Mouse (Mus musculus): ENCODE measurements at regions not wholly inside any gene's neighbourhood (a gene's known extent, or its start where the extent isn't known, plus 50 kb on each side); places are given as distances from the start of the nearest gene placed in this dataset.
A peak's percentile ranks its signal among the peaks of the same experiment; 100 is the strongest.

DNA sequence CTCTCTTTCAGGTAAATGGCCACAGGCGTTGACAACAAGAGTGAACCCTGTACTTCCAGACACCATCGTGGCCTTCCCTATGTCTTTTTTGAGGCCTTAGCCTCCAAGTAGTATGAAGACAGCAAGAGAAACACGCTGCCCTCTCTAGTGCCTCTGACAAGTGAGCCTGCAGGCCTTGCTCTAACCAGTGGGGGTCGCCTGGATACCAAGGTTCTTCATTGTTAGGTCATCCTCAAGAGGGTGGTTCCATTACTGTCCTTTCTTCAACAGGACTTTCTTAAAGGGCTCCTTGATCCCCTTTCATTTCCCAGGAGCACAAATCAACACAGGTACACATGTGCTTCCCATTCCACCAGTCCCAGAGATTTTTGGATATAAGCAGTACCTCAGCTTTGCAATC lies 688.9 kb downstream of the Basp1 start:
- no peaks in the 10 kb centered on the region for H3K27me3 ChIP-seq (replicated peaks)
- H3K36me3 ChIP-seq (replicated peaks in 1 of 2; ENCODE audit: control insufficient read depth in 1 of 2, insufficient read depth in 1 of 2, low read length in 1 of 2) = no peaks in the 10 kb centered on the region
- H3K4me1 ChIP-seq (ENCODE audit: control insufficient read depth in 1 of 2, insufficient read depth in 2 of 2) = no peaks in the 10 kb centered on the region
- H3K9me3 ChIP-seq (replicated peaks; ENCODE audit: low read length) = peaks cover 3% of the 10 kb centered on the region
- DNase-seq (ENCODE audit: extremely low read depth) = peak; percentile 54
- no peak overlapping the region for H3K4me2 ChIP-seq (ENCODE audit: insufficient read depth, low read depth, poor library complexity, severe bottlenecking)
- in situ Hi-C loops (cut with MboI; ENCODE audit: low pct_ligation_motif_present, low pct_unique_long_range_greater_than_20kb, low sequenced_read_pairs) (no loop called here), dilution Hi-C loops (cut with MboI; ENCODE audit: extremely low pct_ligation_motif_present, extremely low pct_unique_long_range_greater_than_20kb, low sequenced_read_pairs) (no loop called here)
- H3K4me3 ChIP-seq (replicated peaks in 1 of 3; ENCODE audit: low read depth in 2 of 3, low read length in 2 of 3, poor library complexity in 1 of 3) = no peak overlapping the region
- H3K27ac ChIP-seq (ENCODE audit: insufficient read depth, low read depth) = no peak overlapping the region
- no peaks in the 10 kb centered on the region for H3K79me2 ChIP-seq (replicated peaks; ENCODE audit: control insufficient read depth, extremely low read depth, insufficient read depth, poor library complexity, severe bottlenecking)
- TF ChIP-seq USF1 (IDR thresholded peaks at IDR 0.05; ENCODE audit: low read depth, low read length) (no peak), ZC3H11A (IDR thresholded peaks at IDR 0.05; ENCODE audit: low read depth, low read length) (no peak), ZNF384 (IDR thresholded peaks at IDR 0.05; ENCODE audit: low read depth, low read length) (no peak), SMC3 (IDR thresholded peaks at IDR 0.05; ENCODE audit: low read depth, low read length) (peak; percentile 5; the same call in 1 of the 2 replicates), NELFE (IDR thresholded peaks at IDR 0.05; ENCODE audit: low read depth, low read length) (no peak), CHD2 (IDR thresholded peaks at IDR 0.05; ENCODE audit: low read length) (no peak), EP300 (IDR thresholded peaks at IDR 0.05; ENCODE audit: low read length) (no peak), BHLHE40 (IDR thresholded peaks at IDR 0.05; ENCODE audit: low read depth, low read length) (no peak), CTCF (conservative IDR thresholded peaks at IDR 0.05 in 1 of 2, IDR thresholded peaks at IDR 0.05 in 1 of 2; ENCODE audit: low read depth in 2 of 2, low read length in 2 of 2) (peak; percentile 18 to 39; a peak in 3 of 4 replicates), TBP (conservative IDR thresholded peaks at IDR 0.05; ENCODE audit: low read depth, low read length) (no peak), ZKSCAN1 (IDR thresholded peaks at IDR 0.05; ENCODE audit: borderline replicate concordance, low read depth, low read length) (no peak), CHD1 (IDR thresholded peaks at IDR 0.05; ENCODE audit: low read depth, low read length) (no peak), MAZ (IDR thresholded peaks at IDR 0.05; ENCODE audit: low read depth, low read length) (no peak), MXI1 (IDR thresholded peaks at IDR 0.05; ENCODE audit: low read depth, low read length) (no peak), PAX5 (IDR thresholded peaks at IDR 0.05; ENCODE audit: low read length) (no peak), MYC (IDR thresholded peaks at IDR 0.05; ENCODE audit: low read depth, low read length) (no peak), POLR2AphosphoS2 (IDR thresholded peaks at IDR 0.05; ENCODE audit: low read depth, low read length) (no peak), UBTF (IDR thresholded peaks at IDR 0.05; ENCODE audit: low read depth, low read length) (no peak), RAD21 (IDR thresholded peaks at IDR 0.05; ENCODE audit: low read depth, low read length) (peak; percentile 38), HCFC1 (IDR thresholded peaks at IDR 0.05; ENCODE audit: low read depth, low read length) (no peak), USF2 (conservative IDR thresholded peaks at IDR 0.05; ENCODE audit: low read depth, low read length) (no peak), RCOR1 (conservative IDR thresholded peaks at IDR 0.05; ENCODE audit: low read depth, low read length) (no peak)
- no peak overlapping the region for H3K9ac ChIP-seq (ENCODE audit: insufficient read depth, low read depth)

DNA sequence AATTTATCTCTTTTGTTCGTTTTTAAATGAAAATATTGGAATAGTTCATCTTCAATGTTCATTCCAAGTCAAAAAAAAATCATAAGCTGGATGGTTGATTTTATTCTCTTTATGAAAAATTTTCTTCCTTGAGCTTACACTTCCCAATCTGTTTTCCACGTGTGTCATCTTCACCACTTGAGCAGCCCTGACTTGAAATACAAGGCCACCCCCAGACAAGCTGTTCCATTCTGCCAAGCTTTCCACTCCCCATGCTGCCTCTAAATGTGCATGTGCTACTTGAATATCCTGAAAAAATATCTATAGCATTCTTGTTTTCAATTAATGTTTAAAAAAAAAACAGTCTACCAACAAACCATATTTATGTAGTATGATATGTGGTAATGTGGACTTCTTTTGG lies 693.2 kb downstream of the Basp1 start:
- Histone ChIP-seq H3K9me3 (replicated peaks; ENCODE audit: low read length) (peaks cover 5% of the 10 kb centered on the region), H3K4me1 (ENCODE audit: control insufficient read depth in 1 of 2, insufficient read depth in 2 of 2) (no peaks in the 10 kb centered on the region), H3K27me3 (replicated peaks) (no peaks in the 10 kb centered on the region), H3K36me3 (replicated peaks in 1 of 2; ENCODE audit: control insufficient read depth in 1 of 2, insufficient read depth in 1 of 2, low read length in 1 of 2) (no peaks in the 10 kb centered on the region), H3K4me3 (replicated peaks in 1 of 3; ENCODE audit: low read depth in 2 of 3, low read length in 2 of 3, poor library complexity in 1 of 3) (no peak overlapping the region), H3K27ac (ENCODE audit: insufficient read depth, low read depth) (no peak overlapping the region), H3K9ac (ENCODE audit: insufficient read depth, low read depth) (no peak overlapping the region), H3K79me2 (replicated peaks; ENCODE audit: control insufficient read depth, extremely low read depth, insufficient read depth, poor library complexity, severe bottlenecking) (no peaks in the 10 kb centered on the region), H3K4me2 (ENCODE audit: insufficient read depth, low read depth, poor library complexity, severe bottlenecking) (no peak overlapping the region)
- dilution Hi-C loops (cut with MboI; ENCODE audit: extremely low pct_ligation_motif_present, extremely low pct_unique_long_range_greater_than_20kb, low sequenced_read_pairs) (no loop called here), in situ Hi-C loops (cut with MboI; ENCODE audit: low pct_ligation_motif_present, low pct_unique_long_range_greater_than_20kb, low sequenced_read_pairs) (no loop called here)
- TF ChIP-seq MYC (IDR thresholded peaks at IDR 0.05; ENCODE audit: low read depth, low read length) (no peak), MAX (IDR thresholded peaks at IDR 0.05; ENCODE audit: low read length) (no peak), TBP (conservative IDR thresholded peaks at IDR 0.05; ENCODE audit: low read depth, low read length) (no peak), CTCF (conservative IDR thresholded peaks at IDR 0.05 in 1 of 2, IDR thresholded peaks at IDR 0.05 in 1 of 2; ENCODE audit: low read depth in 2 of 2, low read length in 2 of 2) (no peak), UBTF (IDR thresholded peaks at IDR 0.05; ENCODE audit: low read depth, low read length) (no peak), MEF2A (IDR thresholded peaks at IDR 0.05; ENCODE audit: borderline replicate concordance, low read depth, low read length) (no peak), TCF12 (IDR thresholded peaks at IDR 0.05; ENCODE audit: low read depth, low read length) (no peak), MAZ (IDR thresholded peaks at IDR 0.05; ENCODE audit: low read depth, low read length) (no peak), ZNF384 (IDR thresholded peaks at IDR 0.05; ENCODE audit: low read depth, low read length) (no peak), ETS1 (conservative IDR thresholded peaks at IDR 0.05; ENCODE audit: low read depth, low read length) (no peak), USF2 (conservative IDR thresholded peaks at IDR 0.05; ENCODE audit: low read depth, low read length) (no peak), BHLHE40 (IDR thresholded peaks at IDR 0.05; ENCODE audit: low read depth, low read length) (no peak), MAFK (IDR thresholded peaks at IDR 0.05; ENCODE audit: insufficient replicate concordance, low read length) (no peak), ZMIZ1 (IDR thresholded peaks at IDR 0.05; ENCODE audit: low read depth, low read length) (no peak)
- no peak for DNase-seq (ENCODE audit: extremely low read depth)

All from CH12.LX (cell line).